Mouse (Mus musculus) stomach, embryonic 14.5 days (tissue): ENCODE data around the gene Klhdc10. TPM values are rescaled to one million over a fixed set of nuclear protein-coding genes. Genes with fewer than 3 reads are reported as not detected.
"Not testable (repeated sequence)": the region's sequence is repeated elsewhere in the genome, so short reads cannot be mapped to it uniquely, and the experiment has no call there.

Experiments used
- ATAC-seq: fragments of 200-750 bp; cut with Nextera tagmentation; 2 replicates; pipeline ENCODE4 v1.8.0; 2017; ENCODE audit warnings: low read depth, moderate TSS enrichment; ENCODE audit not compliant: insufficient number of reproducible peaks, insufficient read depth, low FRiP score
- H3K27ac ChIP-seq: fragments of 300-500 bp; sonication (generic); 2 replicates; pipeline ENCODE4 v1.5.1; 2014; ENCODE audit warnings: mild to moderate bottlenecking, low read length, moderate library complexity, mixed read lengths
- H3K27me3 ChIP-seq: fragments of 300-500 bp; sonication (generic); 2 replicates; pipeline ENCODE4 v1.6.1; 2014; ENCODE audit warnings: low read length, control low read depth, mixed read lengths; ENCODE audit not compliant: control insufficient read depth, insufficient read depth
- H3K36me3 ChIP-seq: fragments of 300-500 bp; sonication (generic); 2 replicates; pipeline ENCODE4 v1.6.1; 2014; ENCODE audit warnings: mild to moderate bottlenecking, control low read depth, low read length, moderate library complexity, mixed read lengths; ENCODE audit not compliant: control insufficient read depth, insufficient read depth
- H3K4me1 ChIP-seq: fragments of 300-500 bp; sonication (generic); 2 replicates; pipeline ENCODE4 v1.6.1; 2014; ENCODE audit warnings: low read length, control low read depth, mixed read lengths; ENCODE audit not compliant: control insufficient read depth, insufficient read depth
- H3K4me2 ChIP-seq: fragments of 300-500 bp; sonication (generic); replicated peaks from 2 replicates; pipeline ENCODE4 v1.6.1; 2014; ENCODE audit warnings: low read depth, low read length, control low read depth
- H3K4me3 ChIP-seq: fragments of 300-500 bp; sonication (generic); 2 replicates; pipeline ENCODE4 v1.5.1; 2014; ENCODE audit warnings: low read depth, low read length, control low read depth
- H3K9ac ChIP-seq: fragments of 300-500 bp; sonication (generic); replicated peaks from 2 replicates; pipeline ENCODE4 v1.6.1; 2014; ENCODE audit warnings: low read depth, mild to moderate bottlenecking, control low read depth, low read length, moderate library complexity, mixed read lengths
- H3K9me3 ChIP-seq: fragments of 300-500 bp; sonication (generic); 2 replicates; pipeline ENCODE4 v1.6.1; 2016; ENCODE audit warnings: low read depth, low read length, control low read depth; ENCODE audit not compliant: control insufficient read depth
- WGBS: fragments of 180-500 bp; shearing (Covaris S2); extraction: QIAGEN DNeasy Blood & Tissue Kit; methylation state at CpG from one replicate; pipeline ENCODE4 v1.1.7; 2014; 5-methylcytosine and 5-hydroxymethylcytosine counted together
- polyA plus RNA-seq: library from polyadenylated mRNA; unstranded; fragments of >200 nt; fragmentation: Nextera tagmentation; extraction: Ambion mirVana; gene quantifications from 2 replicates; pipeline ENCODE4 v1.2.1, GENCODE M21; 2014

Gene Klhdc10
- polyA plus RNA-seq, 1 experiment from 2014 or later = 24.8 TPM

DNA sequence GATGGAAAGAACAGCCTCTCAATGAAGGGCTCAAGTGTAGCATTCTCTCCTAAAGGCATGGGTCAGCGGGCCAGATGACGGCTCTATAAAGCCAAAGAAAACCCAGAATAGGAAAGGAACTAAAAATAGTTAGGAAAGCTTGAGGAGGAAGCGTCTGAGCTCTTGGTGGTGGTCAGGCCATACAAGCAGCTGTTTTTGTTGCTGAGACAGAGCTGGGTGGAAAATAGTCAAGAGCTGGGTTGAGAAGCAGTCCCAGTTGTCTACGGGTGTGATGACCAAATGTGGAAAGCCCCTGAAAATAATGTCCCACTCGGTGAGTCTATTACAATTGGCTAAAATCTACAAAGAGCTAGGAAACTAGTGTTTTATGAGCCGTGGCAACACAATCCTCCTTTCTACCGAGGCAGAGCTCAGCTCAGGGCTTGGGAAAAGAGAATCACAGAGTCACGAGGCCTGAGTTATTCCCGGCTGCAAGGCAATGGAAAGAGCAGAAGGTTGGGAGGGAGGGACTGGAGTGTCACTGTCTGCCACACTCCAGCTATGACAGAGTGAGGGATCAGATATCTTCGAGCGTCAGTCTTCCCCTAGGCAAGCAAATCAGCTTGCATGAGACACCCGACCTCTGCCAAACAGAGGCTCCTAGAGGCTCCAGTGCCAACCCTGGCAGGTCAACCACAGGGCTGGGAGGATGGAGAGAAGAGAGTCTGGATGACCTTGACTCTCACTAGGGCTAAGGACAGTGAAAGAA is 41.7 kb upstream of the Klhdc10 start:
- H3K9ac ChIP-seq = no peak overlapping the region
- no peak for ATAC-seq
- H3K27me3 ChIP-seq = no peaks in the 10 kb centered on the region
- no peak overlapping the region for H3K4me3 ChIP-seq
- no peaks in the 10 kb centered on the region for H3K4me1 ChIP-seq
- H3K4me2 ChIP-seq = no peak overlapping the region
- peaks cover 12% of the 10 kb centered on the region for H3K36me3 ChIP-seq
- no peaks in the 10 kb centered on the region for H3K9me3 ChIP-seq
- WGBS = 74% methylated on average over 12 of the region's 12 CpGs
- no peak overlapping the region for H3K27ac ChIP-seq

- Histone ChIP-seq H3K4me2 (no peak overlapping the region), H3K9me3 (no peaks in the 10 kb centered on the region), H3K4me1 (no peaks in the 10 kb centered on the region), H3K27ac (no peak overlapping the region), H3K27me3 (no peaks in the 10 kb centered on the region), H3K4me3 (no peak overlapping the region), H3K9ac (no peak overlapping the region), H3K36me3 (peaks cover 40% of the 10 kb centered on the region)
- ATAC-seq = no peak
- 37% methylated on average over 5 of the region's 5 CpGs for WGBS
Measured at GRCm38 (mm10) chr6:30363808-30364207, 37.9 kb upstream of the Klhdc10 start.

GRCm38 (mm10) chr6:30369291-30369690 is 32.4 kb upstream of the Klhdc10 start:
- Histone ChIP-seq H3K27ac (no peak overlapping the region), H3K4me1 (no peaks in the 10 kb centered on the region), H3K4me3 (no peak overlapping the region), H3K36me3 (peaks cover 76% of the 10 kb centered on the region), H3K9me3 (no peaks in the 10 kb centered on the region), H3K4me2 (no peak overlapping the region), H3K9ac (no peak overlapping the region), H3K27me3 (no peaks in the 10 kb centered on the region)
- no peak for ATAC-seq
- WGBS = 80% methylated on average over 3 of the region's 3 CpGs

DNA sequence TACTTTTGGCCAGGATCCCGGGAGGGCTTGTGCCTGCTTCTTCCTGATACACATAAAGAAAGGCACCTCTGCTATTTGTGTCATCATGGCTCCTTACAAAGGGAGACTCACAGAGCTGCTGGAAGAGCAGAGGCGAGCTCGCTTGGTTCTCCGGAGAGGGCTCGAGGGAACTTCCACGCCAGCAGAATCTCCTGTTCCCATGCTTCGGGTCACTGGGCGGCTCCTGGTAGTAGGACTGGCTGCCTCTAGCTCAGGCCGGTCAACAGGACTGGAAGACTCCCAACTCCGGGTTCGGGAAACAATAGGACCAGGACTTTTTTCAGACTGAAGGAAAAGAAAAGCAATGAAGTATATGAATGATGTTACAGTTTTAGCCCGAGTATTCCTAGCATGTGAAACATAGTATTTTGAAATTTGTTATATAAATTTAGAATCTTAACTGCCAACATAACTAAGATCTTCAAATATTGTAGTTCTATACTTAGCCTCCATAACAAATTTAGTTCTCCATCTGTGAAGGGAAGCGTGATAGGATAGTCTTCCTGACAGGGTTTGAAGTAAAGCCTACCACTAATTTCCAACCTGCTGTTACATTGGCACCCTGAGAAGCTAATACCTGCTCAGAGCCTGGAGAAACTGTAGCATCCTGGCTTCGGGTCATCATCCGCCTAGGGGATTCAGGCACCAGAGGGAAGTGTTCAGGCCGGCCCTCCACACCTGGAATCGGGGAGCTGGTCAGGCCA is 28.9 kb upstream of the Klhdc10 start:
- Histone ChIP-seq H3K36me3 (peaks cover 77% of the 10 kb centered on the region), H3K4me2 (no peak overlapping the region), H3K4me1 (no peaks in the 10 kb centered on the region), H3K9ac (no peak overlapping the region), H3K27ac (no peak overlapping the region), H3K27me3 (no peaks in the 10 kb centered on the region), H3K4me3 (no peak overlapping the region), H3K9me3 (no peaks in the 10 kb centered on the region)
- no peak for ATAC-seq
- 92% methylated on average over 17 of the region's 17 CpGs for WGBS

DNA sequence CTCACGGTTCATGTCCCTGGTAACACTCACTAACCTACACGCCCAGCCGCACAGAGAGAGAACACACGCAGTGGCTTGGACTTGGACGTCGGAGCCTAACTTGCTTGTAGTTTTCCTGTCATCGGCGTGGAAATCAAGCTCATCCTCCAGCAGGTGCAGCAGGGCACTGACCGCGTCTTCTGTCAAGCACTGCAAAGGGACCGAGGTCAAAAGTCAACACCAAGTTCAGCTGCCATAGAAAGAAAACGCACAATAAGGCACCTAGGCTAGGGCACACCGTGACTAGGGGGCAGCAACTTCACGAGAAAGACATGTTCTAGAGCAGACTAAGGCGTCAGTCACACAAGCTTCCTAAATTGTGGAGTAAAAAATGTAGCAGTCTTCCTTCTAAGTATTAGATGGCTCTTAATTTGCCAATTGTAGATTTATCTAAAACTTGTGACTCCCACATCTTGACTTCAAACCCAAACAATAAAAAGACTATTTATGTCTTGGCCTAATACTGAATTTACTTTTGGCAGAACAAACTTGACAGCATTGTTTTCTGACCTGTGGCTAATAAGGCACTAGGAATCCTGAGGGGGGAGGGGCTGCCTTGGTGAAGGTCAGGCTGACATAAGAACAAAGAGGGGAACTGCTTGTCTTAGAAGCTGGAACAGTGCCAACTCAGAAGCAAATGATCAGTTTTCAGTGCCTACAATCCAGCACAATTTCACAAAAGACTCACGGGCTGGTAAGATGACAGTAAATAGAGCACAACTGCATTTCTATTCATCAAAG is 26.7 kb upstream of the Klhdc10 start:
- H3K4me3 ChIP-seq = no peak overlapping the region
- H3K4me1 ChIP-seq = no peaks in the 10 kb centered on the region
- no peaks in the 10 kb centered on the region for H3K9me3 ChIP-seq
- WGBS = 87% methylated on average over 16 of the region's 16 CpGs
- no peak overlapping the region for H3K27ac ChIP-seq
- H3K4me2 ChIP-seq = no peak overlapping the region
- H3K9ac ChIP-seq = no peak overlapping the region
- ATAC-seq = no peak
- H3K27me3 ChIP-seq = no peaks in the 10 kb centered on the region
- peaks cover 67% of the 10 kb centered on the region for H3K36me3 ChIP-seq

DNA sequence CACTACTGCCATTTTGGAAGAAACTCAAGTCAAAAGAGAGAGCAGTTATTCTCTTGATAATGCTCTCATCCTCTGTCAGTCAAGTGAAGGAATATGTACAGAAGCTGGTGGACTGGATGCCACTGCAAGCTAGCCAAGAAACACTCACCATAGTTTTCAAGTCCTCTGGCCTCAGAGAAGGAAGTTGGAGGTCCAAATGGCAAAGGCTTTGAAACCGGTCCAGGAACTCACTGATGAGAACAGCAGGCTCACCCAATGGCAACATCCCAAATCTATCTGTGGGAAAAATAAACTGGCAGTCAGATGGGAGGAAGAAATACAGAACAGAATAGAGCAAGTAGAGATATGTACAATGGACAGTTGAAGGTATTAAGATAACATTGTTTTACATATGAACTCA is 25.9 kb upstream of the Klhdc10 start:
- no peaks in the 10 kb centered on the region for H3K4me1 ChIP-seq
- no peak for ATAC-seq
- H3K4me3 ChIP-seq = no peak overlapping the region
- no peak overlapping the region for H3K4me2 ChIP-seq
- 86% methylated on average over 1 of the region's 1 CpGs for WGBS
- H3K27ac ChIP-seq = no peak overlapping the region
- H3K36me3 ChIP-seq = peaks cover 67% of the 10 kb centered on the region
- no peaks in the 10 kb centered on the region for H3K9me3 ChIP-seq
- H3K9ac ChIP-seq = no peak overlapping the region
- H3K27me3 ChIP-seq = no peaks in the 10 kb centered on the region

GRCm38 (mm10) chr6:30381116-30381515 is 20.6 kb upstream of the Klhdc10 start:
- peaks cover 45% of the 10 kb centered on the region for H3K36me3 ChIP-seq
- no peak overlapping the region for H3K4me3 ChIP-seq

GRCm38 (mm10) chr6:30390271-30390670 is 11.4 kb upstream of the Klhdc10 start:
- 18% methylated on average over 4 of the region's 4 CpGs for WGBS
- H3K27me3 ChIP-seq, H3K27ac ChIP-seq: not testable (repeated sequence)

More at GRCm38 (mm10) chr6:30381116-30381515, 20.6 kb upstream of the Klhdc10 start:
- H3K4me1 ChIP-seq = no peaks in the 10 kb centered on the region
- 55% methylated on average over 3 of the region's 3 CpGs for WGBS
- no peak overlapping the region for H3K4me2 ChIP-seq
- no peak for ATAC-seq
- no peak overlapping the region for H3K9ac ChIP-seq
- no peaks in the 10 kb centered on the region for H3K9me3 ChIP-seq
- H3K27me3 ChIP-seq = no peaks in the 10 kb centered on the region
- H3K27ac ChIP-seq = no peak overlapping the region

More at GRCm38 (mm10) chr6:30390271-30390670, 11.4 kb upstream of the Klhdc10 start:
- ATAC-seq, H3K4me1 ChIP-seq, H3K9me3 ChIP-seq, H3K36me3 ChIP-seq: not testable (repeated sequence)
- Histone ChIP-seq H3K4me2 (peak overlapping the region; percentile 40), H3K9ac (peak overlapping the region; percentile 64), H3K4me3 (peak overlapping the region; percentile 80)
